Mouse (Mus musculus) embryonic facial prominence, embryonic 11.5 days (tissue): ENCODE data around the gene Herc2. TPM values are rescaled to one million over a fixed set of nuclear protein-coding genes. Genes with fewer than 3 reads are reported as not detected.

Experiments used
- ATAC-seq: fragments of 200-750 bp; cut with Nextera tagmentation; replicated peaks from 2 replicates; pipeline ENCODE4 v1.8.0; 2017; ENCODE audit warnings: low read depth; ENCODE audit not compliant: insufficient number of reproducible peaks, low FRiP score, low TSS enrichment
- DNase-seq: peaks from one replicate; pipeline ENCODE4 v3.0.0-alpha.2; 2015; ENCODE audit warnings: low spot score
- H3K27ac ChIP-seq: fragments of 300-500 bp; sonication (generic); replicated peaks from 2 replicates; pipeline ENCODE4 v1.5.1; 2014; ENCODE audit warnings: mild to moderate bottlenecking, low read depth, low read length, control low read depth
- H3K27me3 ChIP-seq: fragments of 300-500 bp; sonication (generic); 2 replicates; pipeline ENCODE4 v1.6.1; 2014; ENCODE audit warnings: mild to moderate bottlenecking, low read length, moderate library complexity, mixed read lengths; ENCODE audit not compliant: control insufficient read depth, insufficient read depth
- H3K36me3 ChIP-seq: fragments of 300-500 bp; sonication (generic); replicated peaks from 2 replicates; pipeline ENCODE4 v1.6.1; 2014; ENCODE audit warnings: low read depth, mild to moderate bottlenecking, low read length, moderate library complexity, mixed read lengths; ENCODE audit not compliant: control insufficient read depth, insufficient read depth
- H3K4me1 ChIP-seq: fragments of 300-500 bp; sonication (generic); 2 replicates; pipeline ENCODE4 v1.6.1; 2014; ENCODE audit warnings: low read length, mixed read lengths; ENCODE audit not compliant: control insufficient read depth, insufficient read depth
- H3K4me2 ChIP-seq: fragments of 300-500 bp; sonication (generic); 2 replicates; pipeline ENCODE4 v1.6.1; 2014; ENCODE audit warnings: low read depth, mild to moderate bottlenecking, control low read depth, low read length, moderate library complexity
- H3K4me3 ChIP-seq: fragments of 300-500 bp; sonication (generic); 2 replicates; pipeline ENCODE4 v1.5.1; 2014; ENCODE audit warnings: low read depth, low read length, control low read depth
- H3K9ac ChIP-seq: fragments of 300-500 bp; sonication (generic); replicated peaks from 2 replicates; pipeline ENCODE4 v1.6.1; 2014; ENCODE audit warnings: mild to moderate bottlenecking, control low read depth, low read length
- H3K9me3 ChIP-seq: fragments of 300-500 bp; sonication (generic); replicated peaks from 2 replicates; pipeline ENCODE4 v1.6.1; 2016; ENCODE audit warnings: mild to moderate bottlenecking, low read length, inconsistent platforms, mixed read lengths; ENCODE audit not compliant: control insufficient read depth
- WGBS: fragments of 180-500 bp; shearing (Covaris S2); extraction: QIAGEN DNeasy Blood & Tissue Kit; methylation state at CpG from one replicate; pipeline ENCODE4 v1.1.7; 2014; 5-methylcytosine and 5-hydroxymethylcytosine counted together
- polyA plus RNA-seq: library from polyadenylated mRNA; unstranded; fragments of >200 nt; fragmentation: Nextera tagmentation; extraction: Ambion mirVana; gene quantifications from 2 replicates; pipeline ENCODE4 v1.2.1, GENCODE M21; 2014

The Herc2 gene
- polyA plus RNA-seq, 1 experiment from 2014 or later, result 22.9 TPM

DNA sequence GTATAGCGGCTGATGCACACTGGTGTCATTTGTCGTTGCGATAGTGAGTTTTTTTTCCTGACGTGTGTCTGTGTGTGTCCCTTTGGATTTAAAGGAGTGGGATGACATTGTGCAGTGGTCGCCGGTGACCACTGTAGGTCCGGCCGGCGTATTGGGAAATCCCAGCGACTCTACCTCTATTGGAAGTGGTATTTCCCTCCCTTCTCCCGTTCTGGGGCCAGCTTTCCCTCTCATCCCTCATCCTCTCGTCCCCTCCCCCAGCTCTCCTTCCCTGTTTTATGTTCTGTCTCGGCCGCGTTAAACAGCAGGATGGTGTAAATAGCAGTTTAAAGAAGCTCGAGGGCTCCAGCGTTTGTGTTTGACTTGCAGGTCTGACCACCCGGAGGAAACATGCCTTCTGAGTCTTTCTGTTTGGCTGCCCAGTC, 503 bp downstream of the Herc2 start:
- under 1% methylated on average over 18 of the region's 18 CpGs for WGBS
- peak overlapping the region; percentile 46 for H3K4me2 ChIP-seq
- H3K4me1 ChIP-seq, result no peaks in the 10 kb centered on the region
- no peaks in the 10 kb centered on the region for H3K9me3 ChIP-seq
- peak overlapping the region; percentile 74 for H3K4me3 ChIP-seq
- ATAC-seq (peak; percentile 54), DNase-seq (peak; percentile 41)
- peak overlapping the region; percentile 74 for H3K27ac ChIP-seq
- no peaks in the 10 kb centered on the region for H3K27me3 ChIP-seq
- H3K9ac ChIP-seq, result peak overlapping the region; percentile 74
- H3K36me3 ChIP-seq, result no peaks in the 10 kb centered on the region; the same call in 1 of the 2 replicates

DNA sequence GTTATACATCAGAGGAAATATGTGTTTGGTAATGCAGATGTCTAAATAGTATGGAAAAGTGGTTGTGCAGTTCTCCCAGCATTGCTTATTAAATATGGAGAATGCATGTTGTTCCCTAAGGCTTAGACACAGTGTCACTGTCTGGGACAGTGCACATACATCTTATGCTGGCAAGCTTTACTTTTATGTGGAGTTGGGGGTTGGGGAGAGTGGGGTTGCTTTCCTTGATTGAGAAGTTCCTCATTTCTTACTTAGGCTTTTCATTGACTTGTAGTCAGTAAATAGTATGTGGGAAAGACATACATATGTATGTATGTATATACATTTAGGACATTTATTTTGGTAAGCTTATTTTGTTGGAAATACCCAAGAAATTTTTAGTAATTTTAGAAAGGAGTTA, 3.0 kb downstream of the Herc2 start:
- H3K9me3 ChIP-seq, result no peaks in the 10 kb centered on the region
- H3K36me3 ChIP-seq, result no peaks in the 10 kb centered on the region; the same call in 1 of the 2 replicates
- no peak overlapping the region for H3K9ac ChIP-seq
- H3K4me2 ChIP-seq, result no peak overlapping the region
- H3K27me3 ChIP-seq, result no peaks in the 10 kb centered on the region
- DNase-seq, result no peak
- H3K4me3 ChIP-seq, result no peak overlapping the region
- no peak overlapping the region for H3K27ac ChIP-seq
- no peaks in the 10 kb centered on the region for H3K4me1 ChIP-seq
- ATAC-seq, result no peak

DNA sequence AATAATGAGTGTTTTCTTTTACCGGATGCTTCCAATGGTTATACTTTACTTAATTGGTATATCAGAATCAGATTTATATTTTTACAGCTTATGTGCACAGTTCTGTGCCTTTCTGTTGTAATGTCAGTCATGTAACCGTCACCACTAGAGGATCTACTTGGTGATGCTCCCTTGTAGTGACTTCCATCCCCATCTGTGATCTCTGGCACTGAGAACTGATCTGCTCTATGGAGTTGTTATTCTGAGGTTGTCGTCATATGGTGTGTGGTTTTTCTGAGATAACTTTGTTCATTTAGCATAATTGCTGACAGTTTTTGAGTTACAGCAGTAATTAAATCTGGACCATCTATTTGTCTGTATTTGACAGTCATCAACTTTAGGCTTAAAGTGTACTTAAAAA, 5.3 kb downstream of the Herc2 start:
- no peaks in the 10 kb centered on the region for H3K9me3 ChIP-seq
- no peak overlapping the region for H3K27ac ChIP-seq
- no peaks in the 10 kb centered on the region for H3K4me1 ChIP-seq
- H3K9ac ChIP-seq, result no peak overlapping the region
- no peaks in the 10 kb centered on the region for H3K27me3 ChIP-seq
- ATAC-seq (no peak), DNase-seq (no peak)
- no peaks in the 10 kb centered on the region; the same call in 1 of the 2 replicates for H3K36me3 ChIP-seq
- H3K4me3 ChIP-seq, result no peak overlapping the region
- no peak overlapping the region for H3K4me2 ChIP-seq
- WGBS, result 88% methylated on average over 3 of the region's 3 CpGs

DNA sequence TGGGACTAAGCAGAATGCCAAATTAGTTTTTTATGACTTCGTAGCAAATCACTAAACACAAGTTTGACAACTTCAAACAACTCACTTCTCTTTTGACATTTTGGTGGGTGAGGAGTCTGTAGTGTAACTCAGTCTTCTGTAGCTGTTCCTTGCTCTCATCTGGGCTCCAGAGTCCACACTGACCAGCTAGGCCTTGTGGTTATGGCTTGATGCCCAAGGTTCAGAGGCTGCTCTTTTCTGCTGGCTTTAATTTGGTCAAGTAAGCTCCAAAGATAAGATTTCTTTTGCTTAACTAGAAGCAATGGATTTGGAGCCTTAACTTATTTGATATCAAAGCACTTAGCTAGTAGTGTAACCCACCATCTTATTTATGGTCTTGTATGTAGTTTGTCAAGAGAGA, 14.9 kb downstream of the Herc2 start:
- no peak overlapping the region for H3K4me3 ChIP-seq
- no peaks in the 10 kb centered on the region for H3K4me1 ChIP-seq
- H3K9ac ChIP-seq, result no peak overlapping the region
- no peaks in the 10 kb centered on the region for H3K36me3 ChIP-seq
- H3K4me2 ChIP-seq, result no peak overlapping the region
- no peak overlapping the region for H3K27ac ChIP-seq
- H3K9me3 ChIP-seq, result no peaks in the 10 kb centered on the region
- DNase-seq, result no peak
- no peaks in the 10 kb centered on the region for H3K27me3 ChIP-seq
- 93% methylated on average over 1 of the region's 1 CpGs for WGBS
- no peak for ATAC-seq

DNA sequence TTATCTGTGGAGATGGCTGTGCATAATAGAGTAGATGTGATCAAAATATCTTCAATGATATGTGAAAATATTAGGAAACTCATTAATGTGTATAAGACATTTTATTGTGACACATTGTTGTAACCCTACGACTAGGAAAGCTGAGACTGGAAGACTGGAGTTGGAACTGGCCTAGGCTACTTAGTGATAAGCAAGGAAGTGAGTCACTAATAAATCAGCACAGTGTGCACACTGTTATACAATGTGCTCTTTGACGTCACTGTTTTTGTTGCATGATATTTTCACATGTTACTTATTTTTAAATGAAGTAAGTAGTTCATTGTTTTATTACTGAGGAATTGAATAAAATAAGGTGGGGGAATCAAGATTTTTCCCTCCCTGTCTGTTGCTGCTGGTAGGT, 16.1 kb downstream of the Herc2 start:
- Histone ChIP-seq H3K36me3 (no peaks in the 10 kb centered on the region), H3K4me3 (no peak overlapping the region), H3K27me3 (no peaks in the 10 kb centered on the region), H3K4me1 (no peaks in the 10 kb centered on the region), H3K9ac (no peak overlapping the region), H3K4me2 (no peak overlapping the region), H3K27ac (no peak overlapping the region), H3K9me3 (no peaks in the 10 kb centered on the region)
- DNase-seq (no peak), ATAC-seq (no peak)
- WGBS, result 94% methylated on average over 2 of the region's 2 CpGs

DNA sequence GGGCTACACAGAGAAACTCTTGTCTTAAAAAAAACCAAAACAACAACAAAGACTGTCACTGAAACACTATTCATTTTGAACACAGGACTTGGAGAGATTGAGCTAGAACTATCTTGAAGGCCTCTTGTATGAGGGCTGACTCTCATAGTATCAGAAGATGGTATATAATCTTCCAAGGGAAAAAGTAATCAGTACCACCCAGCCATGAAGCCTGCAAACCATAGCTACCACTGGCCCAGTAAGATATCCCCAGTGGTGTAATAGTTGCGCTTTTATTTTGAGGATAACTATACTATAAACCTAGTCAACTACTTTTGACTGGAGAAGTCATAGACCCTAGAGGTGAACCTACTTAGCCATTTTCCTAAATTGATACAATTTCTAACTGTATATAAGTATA, 16.6 kb downstream of the Herc2 start:
- Histone ChIP-seq H3K4me3 (no peak overlapping the region), H3K9ac (no peak overlapping the region), H3K4me2 (no peak overlapping the region), H3K27me3 (no peaks in the 10 kb centered on the region), H3K36me3 (no peaks in the 10 kb centered on the region), H3K9me3 (no peaks in the 10 kb centered on the region), H3K4me1 (no peaks in the 10 kb centered on the region), H3K27ac (no peak overlapping the region)
- ATAC-seq (no peak), DNase-seq (no peak)
- WGBS, result 97% methylated on average over 1 of the region's 1 CpGs

DNA sequence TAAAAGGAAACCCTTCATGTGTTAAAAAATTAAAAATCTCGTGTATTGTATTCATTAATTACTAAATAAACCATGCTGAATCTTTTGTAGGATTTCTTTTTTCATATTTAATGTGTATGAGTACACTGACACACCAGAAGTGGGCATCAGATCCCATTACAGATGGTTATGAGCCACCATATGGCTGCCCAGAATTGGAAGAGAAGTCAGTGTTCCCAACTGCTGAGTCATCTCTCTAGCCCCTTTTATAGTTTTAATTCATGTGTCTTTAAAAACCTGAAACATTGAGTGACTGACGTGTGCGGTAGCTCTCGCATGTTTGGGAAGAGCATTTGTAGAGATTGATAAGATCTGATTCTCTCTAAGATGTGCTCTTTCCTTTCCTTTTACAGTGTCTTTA, 21.7 kb downstream of the Herc2 start:
- Histone ChIP-seq H3K4me3 (no peak overlapping the region), H3K4me2 (no peak overlapping the region), H3K4me1 (no peaks in the 10 kb centered on the region), H3K9ac (no peak overlapping the region), H3K27ac (no peak overlapping the region), H3K9me3 (no peaks in the 10 kb centered on the region), H3K36me3 (no peaks in the 10 kb centered on the region), H3K27me3 (no peaks in the 10 kb centered on the region)
- 91% methylated on average over 4 of the region's 4 CpGs for WGBS
- no peak for DNase-seq
- ATAC-seq, result no peak

DNA sequence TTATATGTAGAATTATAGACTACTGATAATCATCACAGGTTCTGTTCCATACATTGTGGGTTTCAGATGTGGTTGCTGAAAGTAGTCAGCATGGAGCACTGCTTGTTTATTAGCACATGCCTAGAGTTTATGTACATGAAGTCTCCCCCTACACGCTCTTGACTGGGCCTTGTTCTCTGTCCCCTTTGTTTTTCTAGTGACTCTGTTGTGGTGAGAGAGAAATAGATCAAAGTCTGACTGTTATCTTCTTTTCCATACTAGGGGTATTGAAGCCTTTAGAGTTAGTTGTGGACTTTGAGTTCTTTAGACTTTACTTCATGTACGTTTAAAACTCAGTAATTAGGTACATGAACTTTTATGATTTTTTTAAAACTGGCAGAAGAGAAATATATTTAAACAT, 33.0 kb downstream of the Herc2 start:
- Histone ChIP-seq H3K9ac (no peak overlapping the region), H3K4me3 (no peak overlapping the region), H3K27me3 (no peaks in the 10 kb centered on the region), H3K4me1 (no peaks in the 10 kb centered on the region), H3K27ac (no peak overlapping the region), H3K36me3 (no peaks in the 10 kb centered on the region; the same call in 1 of the 2 replicates), H3K4me2 (no peak overlapping the region), H3K9me3 (no peaks in the 10 kb centered on the region)
- ATAC-seq, result no peak
- 83% methylated on average over 2 of the region's 2 CpGs for WGBS
- DNase-seq, result no peak
